Mouse (Mus musculus): ENCODE data around the gene Six1.

The Six1 gene

DNA sequence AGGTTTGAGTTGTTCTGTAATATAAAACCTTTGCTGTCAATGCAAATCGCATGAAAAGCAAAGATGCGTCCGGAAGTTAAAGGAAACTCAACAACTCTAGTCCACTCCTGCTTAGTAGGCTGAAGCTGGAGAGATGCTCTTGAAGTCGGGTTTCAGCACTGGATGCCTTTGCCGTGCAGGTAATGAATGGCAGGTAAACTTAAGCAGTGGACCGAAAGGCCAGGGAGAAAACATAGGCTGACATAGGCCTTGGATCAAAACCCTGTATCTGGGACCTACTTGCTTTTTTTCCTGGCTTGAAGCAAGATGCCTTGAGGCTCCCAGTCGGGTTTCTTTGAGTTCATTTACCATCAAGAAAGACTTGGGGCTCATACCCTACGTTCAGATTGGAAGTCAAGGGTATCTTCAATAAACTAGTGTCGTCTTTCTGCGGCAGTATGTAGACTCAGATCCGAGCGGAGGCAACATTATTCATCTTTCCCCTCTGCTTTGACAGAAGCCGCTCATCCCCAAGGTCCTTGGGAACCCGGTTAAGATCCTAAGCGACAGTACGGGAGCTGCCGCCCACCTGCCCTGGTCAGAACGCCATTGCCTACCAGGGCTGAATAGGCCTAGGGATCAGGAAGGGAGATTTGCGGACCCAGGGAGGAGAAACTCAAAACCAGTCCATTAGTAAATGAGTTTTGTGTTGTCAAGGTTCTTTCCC, 4.0 kb downstream of the Six1 start:
- DNase-seq (ENCODE audit: low spot score): peak; percentile 43

- DNase-seq (ENCODE audit: low spot score): peak; percentile 32
Observed at GRCm38 (mm10) chr12:73048537-73048936, 5.2 kb downstream of the Six1 start.

DNA sequence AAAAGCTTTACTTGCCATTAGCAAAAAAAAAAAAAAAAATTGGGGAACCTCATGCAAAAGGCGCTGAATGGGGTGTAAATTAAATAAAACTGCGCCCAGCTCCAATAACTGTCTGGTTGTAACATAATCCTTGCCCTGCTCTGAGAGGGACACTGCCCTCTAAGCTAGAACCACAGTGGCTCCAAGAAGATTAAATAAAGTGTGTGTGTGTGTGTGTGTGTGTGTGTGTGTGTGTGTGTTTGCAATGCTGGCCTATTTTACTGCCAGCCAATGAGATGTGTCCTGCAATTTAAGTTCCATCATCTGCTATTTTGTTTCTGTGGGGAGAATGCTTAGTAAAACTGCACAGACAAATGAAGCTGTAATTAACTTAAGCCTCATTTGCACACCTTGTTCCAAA, 6.1 kb downstream of the Six1 start:
- no peak for DNase-seq (ENCODE audit: low spot score)

DNA sequence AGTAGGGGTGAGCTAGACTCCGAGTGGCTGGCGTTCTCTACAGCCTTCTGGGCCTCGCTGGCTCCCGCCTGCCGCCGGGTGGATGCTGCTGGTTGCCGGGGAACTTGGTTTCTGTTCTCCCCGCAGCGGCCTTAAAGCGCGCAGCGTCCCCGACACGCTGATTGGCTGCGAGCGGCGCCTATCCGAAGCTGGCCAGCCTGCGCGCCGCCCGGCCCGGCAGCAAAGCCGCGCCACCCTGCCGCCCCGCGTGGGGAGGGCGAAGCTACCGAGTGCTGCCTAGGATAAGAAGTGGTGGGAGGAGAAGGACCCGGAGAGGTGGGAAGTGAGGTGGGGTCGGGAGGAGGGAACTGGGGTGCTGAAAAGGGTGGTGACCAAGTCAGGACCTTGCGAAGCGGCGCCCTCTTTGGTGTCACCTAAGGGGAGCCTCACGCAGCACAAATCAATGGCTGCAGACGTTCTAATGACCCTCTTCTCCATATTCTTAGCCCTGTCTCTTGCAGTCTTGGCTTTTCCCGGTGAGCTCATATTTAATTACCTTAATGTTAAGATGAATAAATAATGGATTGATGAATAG, 7.0 kb downstream of the Six1 start:
- DNase-seq (ENCODE audit: low spot score): peak; percentile 80

GRCm38 (mm10) chr12:73045724-73046606, 7.7 kb downstream of the Six1 start:
- peak; percentile 38 for DNase-seq (ENCODE audit: low spot score)

DNA sequence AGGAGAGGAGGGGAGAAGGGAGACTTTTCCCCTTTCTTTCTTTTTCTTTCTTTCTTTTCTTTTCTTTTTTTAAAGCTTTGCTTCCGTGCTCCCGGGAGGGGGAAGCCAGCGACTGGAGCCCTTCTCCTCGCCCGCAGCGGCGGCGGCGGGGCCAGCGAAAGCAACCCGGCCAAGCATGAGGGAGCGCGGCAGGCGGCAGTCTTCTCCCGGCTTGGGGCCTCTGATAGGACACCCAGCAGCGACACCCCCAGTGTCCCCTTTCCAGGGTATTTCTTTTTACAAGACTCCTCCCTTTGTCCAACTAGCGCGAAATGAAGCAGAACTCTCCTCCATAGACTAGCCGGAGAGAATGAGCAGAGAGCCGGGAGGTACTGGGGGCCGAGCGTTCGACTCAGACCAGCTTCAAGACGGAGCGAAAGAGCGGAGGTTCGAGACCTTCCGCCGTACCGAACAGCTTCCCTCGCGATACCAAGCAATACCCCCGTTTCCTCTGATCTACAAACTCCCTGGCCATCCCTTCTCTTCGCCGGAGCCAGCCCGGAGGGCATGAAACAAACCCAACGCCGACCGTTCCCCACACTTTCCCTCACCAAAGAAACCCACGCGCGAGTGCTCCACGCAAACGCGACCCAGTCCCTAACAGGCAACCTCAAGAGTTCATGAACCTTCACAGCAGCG, 8.5 kb downstream of the Six1 start:
- DNase-seq (ENCODE audit: low spot score): peak; percentile 54

GRCm38 (mm10) chr12:73044221-73045045, 9.3 kb downstream of the Six1 start:
- DNase-seq (ENCODE audit: low spot score): peak; percentile 57

DNA sequence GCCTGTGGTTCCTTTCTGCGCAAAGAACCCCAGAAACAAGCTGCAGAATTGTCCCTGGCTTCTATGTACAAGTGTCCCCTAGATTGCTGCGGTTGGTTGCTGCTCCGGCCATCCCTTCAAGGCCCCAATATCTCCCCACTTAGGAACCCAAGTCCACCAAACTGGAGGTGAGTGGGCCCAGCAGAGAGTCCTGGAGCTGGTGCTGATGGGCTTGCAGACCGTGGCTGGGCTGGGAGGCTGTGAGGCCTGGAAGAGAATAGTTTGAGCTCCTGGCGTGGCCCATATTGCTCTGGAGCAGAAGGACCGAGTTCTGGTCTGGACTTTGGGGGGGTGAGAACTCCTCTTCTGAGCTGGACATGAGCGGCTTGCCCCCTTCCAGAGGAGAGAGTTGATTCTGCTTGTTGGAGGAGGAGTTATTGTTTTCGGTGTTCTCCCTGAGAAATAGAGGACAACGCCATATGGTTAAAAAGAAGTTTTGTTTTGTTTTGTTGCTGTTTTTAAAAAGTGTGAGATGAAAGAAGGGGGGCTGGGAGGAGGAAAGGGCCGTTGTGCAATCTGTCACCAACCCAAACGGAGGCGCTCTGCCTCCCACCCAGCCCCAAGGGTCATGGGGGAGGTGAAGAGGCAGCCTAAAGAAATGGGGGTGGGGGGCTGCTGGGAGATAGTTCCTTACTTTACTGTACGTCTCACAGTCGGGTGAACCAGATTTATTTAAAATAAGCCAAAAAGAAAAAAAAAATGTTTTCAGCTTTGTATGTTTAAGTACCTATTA, 10.1 kb downstream of the Six1 start:
- no peak for DNase-seq (ENCODE audit: low spot score)

GRCm38 (mm10) chr12:73042903-73043302, 10.8 kb downstream of the Six1 start:
- DNase-seq (ENCODE audit: low spot score): peak; percentile 44

- no peak for DNase-seq (ENCODE audit: low spot score)
Observed at GRCm38 (mm10) chr12:73042406-73042805, 11.3 kb downstream of the Six1 start.

DNA sequence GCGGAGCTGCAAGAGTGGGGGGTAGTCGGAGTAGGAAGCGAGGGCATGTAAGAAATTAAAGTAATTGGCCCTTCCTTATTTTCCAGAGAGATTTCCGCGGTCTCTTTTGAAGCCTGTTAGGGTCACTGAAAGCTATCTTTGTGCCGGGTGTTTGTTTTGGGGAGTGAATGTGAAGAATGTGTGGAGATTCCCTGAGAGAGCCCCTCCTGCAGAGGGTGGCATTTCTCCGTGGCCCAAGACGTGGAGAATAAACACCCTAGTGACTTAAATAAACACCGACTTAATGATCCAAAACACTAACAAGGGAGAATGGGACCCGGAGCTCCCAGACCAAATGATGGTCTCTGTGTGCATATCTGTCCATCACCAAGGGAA, 12.4 kb downstream of the Six1 start:
- peak; percentile 49 for DNase-seq (ENCODE audit: low spot score)

GRCm38 (mm10) chr12:73040563-73041255, 13.0 kb downstream of the Six1 start:
- peak; percentile 43 for DNase-seq (ENCODE audit: low spot score)

DNA sequence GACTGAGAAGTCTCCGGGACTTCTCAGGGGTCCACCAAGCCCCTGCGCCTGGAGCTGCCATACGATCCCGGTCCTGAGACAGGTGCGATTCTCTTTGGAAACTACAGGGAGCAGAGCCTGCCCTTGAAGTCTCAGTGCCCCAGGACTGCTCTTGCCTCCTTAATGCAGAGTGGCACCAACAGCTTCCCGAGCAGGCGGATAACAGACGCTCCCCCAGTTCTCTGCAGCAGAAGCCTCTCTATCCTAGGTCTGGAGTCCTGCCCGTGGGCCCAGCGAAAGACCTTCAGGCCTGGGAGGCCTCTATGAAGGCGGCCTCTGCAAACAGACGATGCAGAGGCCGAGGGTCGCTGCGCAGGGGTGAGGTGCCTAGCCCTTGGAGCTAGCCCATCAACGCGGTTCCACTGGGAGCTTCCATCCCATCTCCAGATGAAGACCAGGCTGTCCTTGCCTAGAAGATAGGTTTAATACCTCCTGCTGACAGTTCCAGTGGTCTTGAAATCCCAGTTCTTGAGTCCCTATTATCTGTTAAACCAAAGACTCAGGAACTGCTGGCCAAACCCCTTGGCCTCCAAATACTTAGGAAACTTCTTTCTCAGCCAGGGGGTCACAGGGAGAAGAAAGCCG, 13.6 kb downstream of the Six1 start:
- DNase-seq (ENCODE audit: low spot score): peak; percentile 45

GRCm38 (mm10) chr12:73038992-73039938, 14.4 kb downstream of the Six1 start:
- DNase-seq (ENCODE audit: low spot score): peak; percentile 51

DNA sequence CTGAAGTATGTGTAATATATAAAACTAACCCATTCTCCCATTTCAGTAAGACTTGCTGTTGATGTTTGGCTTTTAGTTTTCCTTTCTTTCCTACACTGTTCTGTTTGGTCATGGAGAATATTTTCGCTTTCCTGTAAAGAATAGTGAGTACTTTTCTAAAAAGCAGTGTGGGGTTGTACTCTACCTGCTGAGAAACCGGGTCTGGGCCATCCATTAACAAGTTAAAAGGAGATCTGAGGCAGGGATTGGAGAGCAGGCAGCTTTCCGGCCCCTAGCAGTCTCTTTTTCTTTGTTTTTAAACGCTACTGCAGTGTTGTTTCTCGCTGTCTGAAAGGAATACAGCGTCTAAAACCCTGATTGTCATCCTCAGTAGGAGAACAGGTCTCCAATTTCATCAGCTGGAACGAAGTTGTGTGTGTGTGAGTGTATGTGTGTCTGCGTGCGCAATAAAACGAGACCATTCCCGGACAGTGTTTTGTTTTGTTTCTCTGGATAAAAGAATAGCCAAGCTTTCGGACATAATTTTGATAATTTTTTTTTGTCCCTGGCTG, 15.2 kb downstream of the Six1 start:
- peak; percentile 35 for DNase-seq (ENCODE audit: low spot score)

DNA sequence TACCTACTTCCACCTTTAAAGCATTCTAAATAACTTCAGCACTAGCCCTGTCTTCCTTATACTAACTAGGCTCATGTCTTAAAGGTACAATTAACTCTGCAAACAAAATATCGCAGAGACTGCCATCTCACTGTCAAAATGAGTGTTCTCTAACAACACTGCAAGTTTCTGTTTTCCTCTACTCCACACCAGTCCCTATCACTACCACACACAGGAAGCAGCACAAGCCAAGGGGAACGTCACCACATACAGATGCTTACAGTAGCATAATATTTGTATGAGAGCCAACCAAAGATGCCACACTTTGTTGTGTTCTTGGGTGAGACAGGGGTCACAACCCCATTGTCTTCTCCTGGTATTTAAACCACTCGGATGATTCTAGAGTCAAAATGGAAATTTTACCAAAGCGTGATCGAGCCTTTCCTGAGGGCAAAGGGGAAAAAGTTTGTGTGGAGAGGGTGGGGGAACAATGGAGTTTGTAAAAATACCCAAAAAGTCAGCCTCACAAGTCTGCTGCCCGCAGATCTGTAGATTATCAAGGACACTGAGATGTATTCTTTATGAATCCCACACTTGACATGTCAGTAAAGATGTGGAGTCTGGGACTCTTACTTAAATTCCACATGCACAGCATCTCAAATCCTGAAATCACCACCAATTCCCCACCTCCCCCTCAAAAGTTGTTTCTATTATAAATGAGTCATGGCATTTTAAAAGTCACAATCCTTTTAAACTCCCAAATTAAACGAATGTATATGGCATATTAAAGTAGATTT, 16.1 kb downstream of the Six1 start:
- peak; percentile 41 for DNase-seq (ENCODE audit: low spot score)

All from retina, embryonic 14.5 days (tissue).